Mouse (Mus musculus) forebrain, embryonic 11.5 days (tissue): Measurements from ENCODE around the gene Psapl1. TPM values are rescaled to one million over a fixed set of nuclear protein-coding genes. Genes with fewer than 3 reads are reported as not detected.

Experiments
- ATAC-seq: fragments of 200-750 bp; cut with Nextera tagmentation; replicated peaks from 2 replicates; pipeline ENCODE4 v1.8.0; 2017; ENCODE audit warnings: moderate TSS enrichment; ENCODE audit not compliant: low FRiP score
- DNase-seq: peaks from one replicate; pipeline ENCODE4 v3.0.0-alpha.2; 2017; ENCODE audit warnings: low spot score
- H3K27ac ChIP-seq: fragments of 300-500 bp; sonication (generic); 2 replicates; pipeline ENCODE4 v1.5.1; 2014; ENCODE audit warnings: low read depth, low read length
- H3K27me3 ChIP-seq: fragments of 300-500 bp; sonication (generic); 2 replicates; pipeline ENCODE4 v1.6.1; 2014; ENCODE audit warnings: mild to moderate bottlenecking, low read length, mixed read lengths; ENCODE audit not compliant: control insufficient read depth, insufficient read depth
- H3K36me3 ChIP-seq: fragments of 300-500 bp; sonication (generic); 2 replicates; pipeline ENCODE4 v1.6.1; 2014; ENCODE audit warnings: mild to moderate bottlenecking, low read length, moderate library complexity, mixed read lengths; ENCODE audit not compliant: control insufficient read depth, insufficient read depth
- H3K4me1 ChIP-seq: fragments of 300-500 bp; sonication (generic); replicated peaks from 2 replicates; pipeline ENCODE4 v1.6.1; 2014; ENCODE audit warnings: low read length, mixed read lengths; ENCODE audit not compliant: control insufficient read depth, insufficient read depth
- H3K4me2 ChIP-seq: fragments of 300-500 bp; sonication (generic); 2 replicates; pipeline ENCODE4 v1.6.1; 2014; ENCODE audit warnings: low read depth, mild to moderate bottlenecking, low read length, moderate library complexity, mixed read lengths; ENCODE audit not compliant: severe bottlenecking
- H3K4me3 ChIP-seq: fragments of 300-500 bp; sonication (generic); 2 replicates; pipeline ENCODE4 v1.5.1; 2014; ENCODE audit warnings: low read depth, low read length
- H3K9ac ChIP-seq: fragments of 300-500 bp; sonication (generic); 2 replicates; pipeline ENCODE4 v1.6.1; 2014; ENCODE audit warnings: low read length
- H3K9me3 ChIP-seq: fragments of 300-500 bp; sonication (generic); 2 replicates; pipeline ENCODE4 v1.6.1; 2016; ENCODE audit warnings: low read length, mixed read lengths; ENCODE audit not compliant: control insufficient read depth
- WGBS: fragments of 180-500 bp; shearing (Covaris S2); extraction: QIAGEN DNeasy Blood & Tissue Kit; methylation state at CpG from one replicate; pipeline ENCODE4 v1.1.7; 2014; 5-methylcytosine and 5-hydroxymethylcytosine counted together
- polyA plus RNA-seq: library from polyadenylated mRNA; unstranded; fragments of >200 nt; fragmentation: Nextera tagmentation; extraction: Ambion mirVana; gene quantifications from 2 replicates; pipeline ENCODE4 v1.2.1, GENCODE M21; 2014

Psapl1 gene
- polyA plus RNA-seq, 1 experiment from 2014 or later = 0.09 TPM

GRCm38 (mm10) chr5:36178215-36178614 is 25.6 kb upstream of the Psapl1 start:
- Histone ChIP-seq H3K9ac (no peak overlapping the region), H3K36me3 (no peaks in the 10 kb centered on the region), H3K27me3 (no peaks in the 10 kb centered on the region), H3K4me3 (no peak overlapping the region), H3K4me1 (peaks cover 12% of the 10 kb centered on the region; the same call in 1 of the 2 replicates), H3K4me2 (no peak overlapping the region), H3K27ac (no peak overlapping the region), H3K9me3 (no peaks in the 10 kb centered on the region)
- WGBS = 67% methylated on average over 7 of the region's 7 CpGs
- ATAC-seq (no peak), DNase-seq (no peak)

GRCm38 (mm10) chr5:36178785-36179184 is 25.0 kb upstream of the Psapl1 start:
- no peak overlapping the region for H3K27ac ChIP-seq
- no peak overlapping the region for H3K9ac ChIP-seq
- no peak overlapping the region for H3K4me3 ChIP-seq
- DNase-seq = no peak
- H3K9me3 ChIP-seq = no peaks in the 10 kb centered on the region
- H3K27me3 ChIP-seq = no peaks in the 10 kb centered on the region
- WGBS = 90% methylated on average over 3 of the region's 3 CpGs
- peaks cover 12% of the 10 kb centered on the region; the same call in 1 of the 2 replicates for H3K4me1 ChIP-seq
- no peaks in the 10 kb centered on the region for H3K36me3 ChIP-seq
- ATAC-seq = no peak
- no peak overlapping the region for H3K4me2 ChIP-seq

- DNase-seq = no peak
- H3K27ac ChIP-seq = no peak overlapping the region
- H3K4me3 ChIP-seq = no peak overlapping the region
- no peak overlapping the region for H3K9ac ChIP-seq
- 83% methylated on average over 5 of the region's 5 CpGs for WGBS
- no peaks in the 10 kb centered on the region for H3K36me3 ChIP-seq
- peaks cover 6% of the 10 kb centered on the region; the same call in 1 of the 2 replicates for H3K4me1 ChIP-seq
- no peak for ATAC-seq
- H3K27me3 ChIP-seq = no peaks in the 10 kb centered on the region
- no peaks in the 10 kb centered on the region for H3K9me3 ChIP-seq
- no peak overlapping the region for H3K4me2 ChIP-seq
Measured at GRCm38 (mm10) chr5:36179708-36180107, 24.1 kb upstream of the Psapl1 start.

GRCm38 (mm10) chr5:36182326-36182725 is 21.5 kb upstream of the Psapl1 start:
- Histone ChIP-seq H3K4me1 (no peaks in the 10 kb centered on the region), H3K4me3 (no peak overlapping the region), H3K36me3 (no peaks in the 10 kb centered on the region), H3K27ac (no peak overlapping the region), H3K9ac (no peak overlapping the region), H3K4me2 (no peak overlapping the region), H3K27me3 (no peaks in the 10 kb centered on the region), H3K9me3 (no peaks in the 10 kb centered on the region)
- 88% methylated on average over 7 of the region's 7 CpGs for WGBS
- no peak for ATAC-seq
- DNase-seq = no peak

GRCm38 (mm10) chr5:36186294-36187053 is 17.3 kb upstream of the Psapl1 start:
- no peaks in the 10 kb centered on the region for H3K36me3 ChIP-seq
- no peak overlapping the region for H3K4me3 ChIP-seq
- ATAC-seq = no peak
- 68% methylated on average over 8 of the region's 8 CpGs for WGBS
- no peak overlapping the region for H3K9ac ChIP-seq
- H3K4me1 ChIP-seq = 0 out of 2 replicates have a peak, but pooled peaks cover 1% of the 10 kb centered on the region
- no peaks in the 10 kb centered on the region for H3K9me3 ChIP-seq
- no peaks in the 10 kb centered on the region for H3K27me3 ChIP-seq
- no peak overlapping the region for H3K27ac ChIP-seq
- DNase-seq = no peak
- no peak overlapping the region for H3K4me2 ChIP-seq

- ATAC-seq = no peak
- WGBS = 86% methylated on average over 4 of the region's 4 CpGs
- H3K27ac ChIP-seq = no peak overlapping the region
Measured at GRCm38 (mm10) chr5:36188310-36188709, 15.5 kb upstream of the Psapl1 start.

GRCm38 (mm10) chr5:36191285-36191684 is 12.5 kb upstream of the Psapl1 start:
- DNase-seq (no peak), ATAC-seq (no peak)
- Histone ChIP-seq H3K9ac (no peak overlapping the region), H3K4me2 (no peak overlapping the region), H3K4me1 (peaks cover 1% of the 10 kb centered on the region; the same call in 1 of the 2 replicates), H3K36me3 (no peaks in the 10 kb centered on the region), H3K27me3 (no peaks in the 10 kb centered on the region), H3K9me3 (no peaks in the 10 kb centered on the region), H3K4me3 (no peak overlapping the region), H3K27ac (no peak overlapping the region)
- 85% methylated on average over 4 of the region's 4 CpGs for WGBS

More at GRCm38 (mm10) chr5:36188310-36188709, 15.5 kb upstream of the Psapl1 start:
- no peak overlapping the region for H3K4me2 ChIP-seq
- no peak overlapping the region for H3K4me3 ChIP-seq
- H3K9ac ChIP-seq = no peak overlapping the region
- H3K36me3 ChIP-seq = no peaks in the 10 kb centered on the region
- H3K4me1 ChIP-seq = 0 out of 2 replicates have a peak, but pooled peaks cover 1% of the 10 kb centered on the region
- H3K27me3 ChIP-seq = no peaks in the 10 kb centered on the region
- no peaks in the 10 kb centered on the region for H3K9me3 ChIP-seq
- DNase-seq = no peak

GRCm38 (mm10) chr5:36191876-36192275 is 11.9 kb upstream of the Psapl1 start:
- Histone ChIP-seq H3K4me2 (no peak overlapping the region), H3K9me3 (no peaks in the 10 kb centered on the region), H3K4me3 (no peak overlapping the region), H3K4me1 (peaks cover 1% of the 10 kb centered on the region; the same call in 1 of the 2 replicates), H3K9ac (no peak overlapping the region), H3K36me3 (no peaks in the 10 kb centered on the region), H3K27me3 (no peaks in the 10 kb centered on the region), H3K27ac (no peak overlapping the region)
- no peak for DNase-seq
- WGBS = 93% methylated on average over 3 of the region's 3 CpGs
- no peak for ATAC-seq

- no peak for ATAC-seq
- Histone ChIP-seq H3K36me3 (no peaks in the 10 kb centered on the region), H3K4me3 (no peak overlapping the region), H3K27me3 (no peaks in the 10 kb centered on the region), H3K9ac (no peak overlapping the region), H3K9me3 (no peaks in the 10 kb centered on the region), H3K4me1 (peaks cover 1% of the 10 kb centered on the region; the same call in 1 of the 2 replicates), H3K27ac (no peak overlapping the region), H3K4me2 (no peak overlapping the region)
- no peak for DNase-seq
- WGBS = 82% methylated on average over 2 of the region's 2 CpGs
Measured at GRCm38 (mm10) chr5:36192677-36193076, 11.1 kb upstream of the Psapl1 start.
